Mouse (Mus musculus): ENCODE results near the gene Tmem138.

The Tmem138 gene

DNA sequence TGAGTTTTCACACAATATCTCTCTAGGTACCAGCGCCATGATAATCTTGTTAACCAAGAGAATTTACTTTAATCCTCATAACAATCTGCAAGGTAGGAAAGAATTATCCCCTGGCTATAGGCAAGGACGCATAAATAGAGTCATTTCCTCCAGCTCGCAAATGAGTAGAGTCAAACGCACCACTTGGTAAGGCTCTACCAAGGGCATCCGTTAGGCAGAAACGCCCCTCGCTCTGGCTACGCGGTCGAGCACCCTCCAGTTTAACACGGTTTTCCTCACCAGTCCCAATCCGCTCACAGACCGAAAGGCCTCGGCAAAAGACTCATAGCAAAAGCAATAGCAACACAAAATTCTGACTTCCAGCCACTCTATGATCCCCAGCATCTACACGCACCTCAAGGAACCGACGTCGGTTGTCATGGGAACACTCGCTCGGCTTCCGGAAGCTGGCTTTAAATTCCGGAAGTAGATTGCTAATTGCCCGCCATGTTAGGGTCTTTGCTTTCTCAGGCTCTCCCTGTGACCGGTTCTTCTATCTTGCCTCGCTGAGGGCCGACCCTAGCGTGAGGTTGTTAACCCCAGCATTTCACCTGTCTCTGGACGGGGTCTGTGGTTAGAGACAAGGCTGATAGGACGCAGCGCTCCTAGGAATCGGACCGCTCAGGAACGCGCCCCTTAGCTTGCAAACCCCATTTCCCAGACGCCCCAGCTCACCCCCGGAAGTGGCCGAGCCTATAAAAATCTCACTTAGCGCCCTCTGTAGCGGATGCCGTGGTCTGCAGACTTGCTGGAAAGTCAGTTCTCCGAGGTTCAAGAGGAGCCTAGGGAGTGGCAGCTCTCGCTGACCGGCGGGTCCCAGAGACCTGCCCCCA is at the start of gene Tmem138, which contains the start of gene Cyb561a3:
TSS of gene Tmem138 (minus strand) at position 673 of the 872 bp plus-strand sequence.
TSS of gene Cyb561a3 (plus strand) at position 483 of the 872 bp plus-strand sequence.
- peak; percentile 88 for DNase-seq (ENCODE audit: low spot score)

DNA sequence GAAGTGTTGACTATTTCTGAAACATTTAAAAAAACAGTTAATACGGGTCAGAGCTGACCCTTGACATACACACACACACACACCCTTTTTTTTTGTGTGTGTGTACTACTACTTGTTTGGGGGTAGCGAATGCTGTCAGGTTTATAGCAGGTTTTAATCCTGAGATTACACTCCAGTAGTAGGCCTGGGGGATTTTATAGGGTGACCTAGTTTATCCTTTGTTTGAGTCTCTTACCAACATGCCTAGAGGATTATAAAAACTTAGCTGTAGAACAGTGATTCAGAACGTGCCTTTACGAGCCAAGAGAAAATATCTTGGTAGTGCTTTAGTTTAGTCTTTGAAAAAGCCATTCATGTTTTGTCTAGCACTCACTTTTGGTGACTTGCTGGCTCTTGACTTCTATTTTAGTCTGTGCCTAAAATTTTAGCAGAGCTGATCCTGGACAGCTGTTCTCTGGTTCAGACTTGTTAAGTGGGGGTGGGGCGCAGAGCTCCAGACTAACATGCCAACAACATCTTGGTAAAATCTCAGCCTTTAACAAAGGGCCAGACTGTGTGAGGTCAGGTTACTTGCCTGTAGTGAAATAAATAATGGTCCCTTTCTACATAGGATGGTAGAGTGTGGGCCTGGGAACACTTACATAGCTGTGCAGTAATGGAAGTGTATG is 31.5 kb upstream of the Tmem138 start:
- no peak for DNase-seq (ENCODE audit: low spot score)

DNA sequence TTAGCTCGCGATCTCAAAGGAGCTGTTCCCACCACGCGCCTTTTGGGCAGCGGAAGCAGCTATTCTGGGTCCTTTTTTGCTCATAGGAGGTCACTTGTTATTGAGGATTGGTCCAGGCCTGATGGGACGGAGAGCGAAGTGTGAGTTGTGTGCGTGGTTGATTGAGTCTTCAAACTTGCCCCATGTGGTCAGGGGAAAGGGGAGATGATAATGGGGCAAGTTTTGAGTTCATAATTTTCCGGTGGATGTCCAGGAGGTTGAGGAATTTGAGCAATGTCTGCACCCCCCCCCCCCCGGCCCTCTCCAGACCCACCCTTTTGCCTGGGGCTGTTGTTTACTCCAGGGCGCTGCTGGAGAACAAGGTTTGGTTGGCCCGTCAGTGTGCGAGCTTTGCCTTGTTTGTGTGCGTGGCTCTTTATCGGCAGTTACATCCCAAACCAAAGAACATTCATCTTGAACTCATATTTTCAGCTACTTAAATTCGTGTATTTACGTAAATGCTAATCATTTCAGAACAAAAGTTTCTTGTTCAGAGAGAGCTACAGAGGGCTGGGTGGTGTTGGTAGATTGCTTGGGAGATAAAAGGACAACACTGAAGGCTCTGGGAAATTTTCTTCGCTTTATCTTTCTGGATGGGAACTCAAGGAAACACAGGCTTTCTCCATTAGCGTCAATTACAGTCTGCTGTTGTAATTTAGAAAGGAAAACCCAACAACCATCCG is 28.9 kb upstream of the Tmem138 start:
- peak; percentile 27 for DNase-seq (ENCODE audit: low spot score)

DNA sequence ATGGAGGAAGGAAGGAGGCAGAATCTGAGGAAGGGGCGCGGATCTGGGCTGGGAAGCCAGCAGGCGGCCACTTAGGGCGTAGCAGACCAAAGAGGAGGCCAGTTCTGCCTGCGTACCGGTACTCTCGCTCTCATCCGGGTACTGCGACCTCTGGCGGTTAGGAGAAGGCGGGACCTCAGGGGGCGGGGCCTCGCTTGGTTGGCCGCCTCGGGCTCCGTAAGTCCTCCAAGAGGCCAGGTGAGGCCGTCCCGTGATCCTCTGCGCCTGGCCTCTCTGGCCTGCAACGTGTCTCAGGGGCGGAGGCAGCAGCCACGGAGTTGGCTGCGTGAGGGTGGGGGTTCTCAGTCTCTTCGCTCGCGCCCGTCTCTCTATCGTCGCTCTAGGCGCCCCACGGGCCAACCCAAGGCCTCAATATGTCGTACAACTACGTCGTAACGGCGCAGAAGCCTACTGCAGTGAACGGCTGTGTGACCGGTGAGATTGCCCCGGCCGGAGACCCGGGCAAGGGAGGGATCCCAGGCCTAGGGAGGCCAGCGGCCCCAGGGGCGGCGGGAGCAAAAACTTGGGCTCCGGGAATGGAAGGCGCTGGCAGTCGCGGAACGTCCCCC is 28.2 kb upstream of the Tmem138 start, which contains the start of the genes Ddb1 and Tkfc:
TSS of gene Ddb1 (plus strand) at position 35 of the 608 bp plus-strand sequence.
TSS of gene Tkfc (minus strand) at position 362 of the 608 bp plus-strand sequence.
- peak; percentile 95 for DNase-seq (ENCODE audit: low spot score)

DNA sequence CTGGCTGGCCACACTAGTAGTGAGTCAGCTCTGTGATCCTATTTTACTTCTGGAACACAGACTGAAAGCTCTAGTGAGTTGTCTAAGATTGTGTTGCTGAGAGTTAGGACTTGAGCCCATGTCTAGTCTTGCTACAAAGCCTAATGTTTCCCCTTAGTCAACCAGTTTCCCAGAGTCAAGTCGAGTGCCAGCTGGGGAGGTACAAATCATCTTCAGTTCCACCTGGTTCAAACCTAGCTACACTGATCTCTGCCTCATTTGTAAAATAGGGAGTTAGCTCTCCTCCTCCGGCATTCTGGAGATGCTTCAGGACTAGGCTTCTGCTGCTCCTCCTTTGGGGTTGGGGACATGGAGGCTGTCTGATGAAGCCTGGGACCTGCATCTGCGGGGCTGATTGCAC is 27.4 kb upstream of the Tmem138 start:
- no peak for DNase-seq (ENCODE audit: low spot score)

DNA sequence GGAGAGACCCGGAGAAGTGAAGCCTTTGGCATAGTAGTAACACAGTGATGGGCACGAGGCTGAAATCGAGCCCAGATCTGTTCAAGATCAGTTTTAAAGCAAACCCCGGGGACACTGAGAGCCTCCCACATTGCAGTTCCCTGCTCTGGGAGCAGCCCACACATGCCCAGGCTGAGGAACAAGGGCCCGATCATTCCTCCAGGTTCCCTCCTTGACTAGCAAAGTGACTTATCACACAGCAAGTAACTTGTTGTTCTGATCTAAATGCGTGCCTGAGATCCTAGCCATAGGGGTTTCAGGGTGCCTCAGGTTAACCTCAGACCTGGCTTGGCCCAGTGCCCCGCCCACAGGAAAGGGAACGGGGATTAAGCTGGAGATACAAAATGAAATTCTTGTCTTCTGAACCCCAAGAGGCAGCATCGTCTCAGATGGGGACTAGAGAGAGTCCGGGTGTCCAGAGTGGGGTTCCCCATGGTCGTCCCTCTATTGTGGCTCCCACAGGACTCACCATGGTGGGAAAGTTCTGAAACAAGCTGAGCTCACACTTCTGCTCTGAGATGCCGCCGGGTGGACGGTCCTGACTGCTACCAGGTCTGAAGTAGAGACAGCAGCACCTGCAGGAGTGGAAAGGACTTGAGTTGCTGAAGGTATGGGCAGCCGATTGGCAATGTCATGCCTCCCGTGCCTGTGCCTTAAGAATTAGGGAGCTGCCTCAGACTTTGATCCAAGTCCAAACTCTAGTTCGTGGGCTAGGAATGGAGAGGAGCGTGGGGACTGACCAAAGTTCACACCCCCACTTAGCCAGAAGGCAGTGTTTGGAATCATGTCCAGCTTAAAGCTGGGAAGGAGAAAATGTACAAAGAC is 26.7 kb upstream of the Tmem138 start:
- DNase-seq (ENCODE audit: low spot score): no peak

DNA sequence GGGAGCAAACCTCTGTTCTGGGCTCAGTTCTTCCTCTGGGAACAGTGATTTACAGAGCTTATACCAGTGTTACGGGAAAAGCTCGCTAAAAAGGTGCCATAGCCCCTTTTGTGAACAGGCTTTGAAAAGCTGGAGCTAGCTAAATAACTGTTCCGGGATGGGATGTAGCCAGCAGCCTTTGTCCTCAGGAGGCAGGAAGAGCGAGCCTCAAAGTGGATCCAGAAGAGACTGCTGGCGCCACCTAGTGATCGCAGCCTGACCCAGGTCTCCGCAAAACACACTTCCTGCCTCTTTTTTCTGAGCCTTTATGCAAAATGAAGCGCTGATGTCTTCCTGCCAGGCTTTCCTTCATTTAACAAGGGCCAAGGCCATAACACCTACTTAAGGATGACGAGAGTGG is 25.6 kb upstream of the Tmem138 start:
- DNase-seq (ENCODE audit: low spot score): peak; percentile 88

DNA sequence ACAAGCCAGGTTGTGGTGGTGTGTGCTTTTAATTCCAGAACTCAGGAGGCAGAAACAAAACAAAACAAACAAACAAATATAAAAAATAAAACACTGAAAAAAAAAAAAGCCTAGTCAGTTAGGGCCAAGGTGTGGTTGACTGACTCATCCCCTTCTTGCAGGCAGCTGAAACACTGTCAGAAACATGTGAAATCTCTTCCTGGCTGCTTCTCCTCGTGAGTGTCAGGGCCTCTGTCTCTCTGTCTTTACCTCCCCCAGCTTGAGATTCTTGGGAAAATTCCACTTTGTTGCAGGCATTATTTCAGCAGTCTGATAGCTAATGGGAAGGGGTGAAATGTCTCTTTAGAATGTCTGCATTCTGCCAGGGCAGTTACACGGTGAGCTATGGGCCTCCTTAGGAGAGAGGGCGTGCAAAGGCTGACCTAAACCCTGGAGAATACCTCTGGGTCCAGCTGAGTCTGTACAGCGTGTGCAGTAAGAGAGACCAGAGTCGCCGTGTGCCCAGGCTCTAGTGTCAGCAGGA is 25.1 kb upstream of the Tmem138 start:
- DNase-seq (ENCODE audit: low spot score): peak; percentile 37

DNA sequence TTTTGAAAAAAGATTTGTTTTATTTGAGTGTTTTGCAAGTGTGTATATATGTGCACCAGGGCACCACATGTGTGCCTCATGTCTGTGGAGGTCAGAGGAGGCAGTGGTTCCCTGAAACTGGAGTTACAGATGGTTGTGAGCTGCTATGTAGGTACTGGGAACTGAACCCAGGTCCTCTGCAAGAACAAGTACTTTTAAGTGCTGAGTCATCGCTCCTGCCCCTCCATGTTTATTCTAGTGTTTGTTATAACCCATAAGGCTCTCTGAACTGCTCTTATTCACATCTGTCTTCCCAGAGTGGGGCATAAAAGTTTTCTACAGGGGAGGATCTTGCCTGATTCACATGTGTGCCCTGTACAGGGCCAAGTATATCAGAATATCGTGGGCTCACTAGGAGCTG is 22.5 kb upstream of the Tmem138 start:
- no peak for DNase-seq (ENCODE audit: low spot score)

DNA sequence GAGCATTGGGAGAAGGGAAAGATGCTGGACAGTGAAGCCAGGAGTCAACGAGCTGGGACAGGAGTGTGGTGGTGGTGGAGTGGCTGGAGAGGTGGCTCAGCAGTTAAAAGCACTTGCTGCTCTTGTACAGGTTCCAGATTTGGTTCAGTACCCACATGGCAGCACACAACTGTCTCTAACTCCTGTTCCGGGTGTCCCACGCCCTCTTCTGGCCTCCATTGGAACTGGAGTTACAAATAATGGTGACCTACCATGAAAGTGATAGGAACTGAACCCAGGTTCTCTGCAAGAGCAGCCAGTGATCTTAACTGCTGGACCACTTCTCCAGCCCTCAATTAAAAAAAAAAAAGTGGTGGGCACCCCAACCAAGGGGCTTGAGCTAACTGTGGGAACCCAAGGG is 21.0 kb upstream of the Tmem138 start:
- DNase-seq (ENCODE audit: low spot score): no peak

DNA sequence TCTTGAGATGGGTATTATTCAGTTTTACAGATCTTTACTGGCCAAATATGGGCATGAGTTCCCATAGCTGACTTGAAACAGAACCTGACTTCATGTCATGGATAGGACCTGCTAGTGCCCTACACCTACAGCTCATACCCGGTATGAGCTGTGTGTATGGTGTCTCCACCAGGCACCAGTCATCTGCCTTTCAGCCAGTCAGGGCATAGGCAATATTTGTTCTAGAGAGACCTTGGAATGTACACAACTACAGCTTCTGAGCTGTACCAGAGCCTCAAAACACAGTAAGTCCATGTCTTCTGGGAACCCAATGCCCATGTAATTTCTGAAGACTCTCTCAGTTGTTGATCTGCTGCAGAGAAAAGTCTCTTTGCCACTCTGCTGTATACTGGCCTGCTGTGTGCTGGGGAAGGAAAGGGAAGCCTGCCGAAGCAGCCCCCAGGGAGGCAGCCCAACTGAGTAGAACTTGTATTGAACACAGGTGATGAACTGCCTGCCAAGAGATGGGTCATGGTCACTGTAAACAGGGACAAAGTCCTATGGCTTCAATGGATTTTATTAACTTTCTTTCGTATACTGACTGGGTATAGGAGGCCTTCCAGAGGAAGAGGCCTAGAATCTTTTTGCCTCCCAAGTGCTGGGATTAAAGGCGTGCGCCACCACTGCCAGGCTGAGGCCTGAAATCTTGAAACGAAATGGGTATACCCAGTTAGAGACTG is 14.7 kb upstream of the Tmem138 start:
- DNase-seq (ENCODE audit: low spot score): no peak

DNA sequence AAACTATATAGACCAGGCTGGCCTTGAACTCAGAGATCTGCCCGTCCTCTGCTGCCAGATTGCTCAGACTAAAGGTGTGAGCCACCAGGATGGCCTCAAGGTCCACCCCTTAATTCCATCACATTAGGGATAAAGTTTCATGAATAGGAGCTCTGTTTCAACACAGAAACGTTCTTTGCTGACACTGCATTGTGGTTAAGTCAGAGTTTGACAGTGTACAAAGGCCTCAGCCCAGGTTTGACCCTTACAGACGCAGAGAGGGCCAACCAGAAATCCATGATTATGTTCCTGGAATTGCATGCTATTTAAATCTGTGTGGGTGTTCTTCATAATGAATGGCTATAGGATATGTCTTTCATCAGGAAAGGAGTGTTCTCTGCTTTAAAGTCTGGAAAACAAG is 13.1 kb upstream of the Tmem138 start:
- no peak for DNase-seq (ENCODE audit: low spot score)

DNA sequence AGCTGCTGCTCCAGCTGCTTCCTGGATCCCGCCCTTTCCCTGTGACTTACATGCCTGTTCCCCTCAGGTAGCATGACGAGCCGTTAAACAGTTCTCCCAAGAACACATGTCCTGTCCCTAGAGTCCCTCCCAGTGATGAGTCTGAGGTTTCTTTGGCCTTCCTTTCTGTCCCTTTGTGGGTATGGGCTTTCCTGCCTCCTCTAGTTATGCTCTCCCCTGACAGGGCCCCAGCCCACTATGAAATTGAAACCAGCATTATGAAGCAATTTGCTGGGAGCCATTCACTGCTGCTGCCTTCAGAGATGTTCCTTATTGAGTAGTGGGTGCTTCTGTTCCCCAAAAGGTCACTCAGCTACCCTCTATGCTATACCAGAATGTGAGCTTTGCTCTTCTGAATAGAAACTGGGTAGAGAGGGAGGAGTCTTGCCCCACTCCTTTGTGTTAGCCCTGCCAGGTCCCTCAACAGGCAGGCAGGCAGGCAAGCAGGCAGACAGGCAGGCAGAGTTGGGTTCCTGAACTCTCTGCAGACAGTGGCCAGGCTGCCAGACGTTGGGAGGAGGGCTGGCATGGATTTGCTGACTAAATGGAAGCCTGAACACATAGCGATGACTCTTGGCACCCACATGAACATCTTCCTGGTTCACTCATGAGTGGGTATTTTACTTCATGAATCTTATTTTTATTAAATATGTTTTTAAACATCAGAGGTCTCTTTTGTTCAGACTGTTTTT is 12.1 kb upstream of the Tmem138 start:
- no peak for DNase-seq (ENCODE audit: low spot score)

DNA sequence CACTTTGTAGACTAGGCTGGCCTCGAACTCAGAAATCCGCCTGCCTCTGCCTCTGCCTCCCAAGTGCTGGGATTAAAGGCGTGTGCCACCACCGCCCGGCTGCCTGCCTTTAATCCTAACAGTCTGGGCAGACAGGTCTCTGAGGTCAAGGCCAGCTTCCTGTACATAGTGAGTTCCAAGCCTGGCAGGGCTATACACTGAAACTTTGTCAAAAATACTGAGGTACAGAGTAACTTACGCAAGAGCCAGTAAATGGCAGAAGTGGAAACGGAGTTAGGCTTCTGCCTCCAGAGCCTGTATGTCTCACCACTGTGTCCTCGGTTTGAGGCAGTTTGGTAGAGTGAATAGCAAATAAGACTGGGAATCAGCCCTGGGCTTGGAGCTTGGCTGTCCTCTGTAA is 10.1 kb upstream of the Tmem138 start:
- DNase-seq (ENCODE audit: low spot score): no peak

DNA sequence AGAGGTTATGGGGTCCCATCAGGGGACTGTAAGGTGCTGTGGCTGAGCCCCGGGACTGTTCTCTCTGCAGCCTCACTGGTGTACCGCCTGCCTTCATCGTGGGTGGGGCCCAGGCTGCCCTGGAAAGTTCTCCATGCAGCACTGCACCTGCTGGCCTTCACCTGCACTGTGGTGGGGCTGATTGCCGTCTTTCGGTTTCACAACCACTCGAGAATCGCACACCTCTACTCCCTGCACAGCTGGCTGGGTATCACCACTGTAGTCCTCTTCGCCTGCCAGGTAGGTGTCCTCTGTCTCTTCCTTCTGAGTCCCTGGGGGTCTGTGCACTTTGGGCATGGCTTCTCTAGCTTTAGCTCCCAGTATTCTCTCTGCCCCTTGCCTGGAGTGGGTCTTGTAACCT is 8.0 kb upstream of the Tmem138 start:
- no peak for DNase-seq (ENCODE audit: low spot score)

DNA sequence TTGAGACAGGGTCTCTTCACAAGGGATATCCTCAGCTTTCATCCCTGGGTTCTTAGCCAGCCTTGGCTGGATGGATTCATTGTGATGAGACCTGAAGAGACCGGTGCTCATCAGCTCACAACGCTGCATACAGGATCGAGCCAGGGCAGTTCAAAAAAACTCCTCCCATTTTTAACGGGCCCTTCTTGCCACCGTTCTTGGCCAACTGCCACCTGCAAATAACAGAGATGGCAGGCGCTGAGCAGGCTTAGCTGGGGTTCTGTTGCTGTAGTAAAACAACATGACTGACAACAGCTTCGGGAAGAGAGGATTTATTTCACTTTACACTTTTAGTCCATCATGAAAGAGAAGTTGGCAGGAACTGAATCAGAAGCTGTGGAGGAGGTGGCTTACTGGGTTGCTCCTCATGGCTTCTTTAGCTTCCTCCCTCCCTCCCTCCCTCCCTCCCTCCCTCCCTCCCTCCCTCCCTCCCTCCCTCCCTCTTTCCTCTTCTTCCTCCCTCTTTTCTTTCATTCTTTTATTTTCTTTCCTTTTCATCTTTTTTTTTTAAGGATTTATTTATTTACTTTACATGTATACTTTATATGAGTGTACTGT is 6.5 kb upstream of the Tmem138 start:
- no peak for DNase-seq (ENCODE audit: low spot score)

DNA sequence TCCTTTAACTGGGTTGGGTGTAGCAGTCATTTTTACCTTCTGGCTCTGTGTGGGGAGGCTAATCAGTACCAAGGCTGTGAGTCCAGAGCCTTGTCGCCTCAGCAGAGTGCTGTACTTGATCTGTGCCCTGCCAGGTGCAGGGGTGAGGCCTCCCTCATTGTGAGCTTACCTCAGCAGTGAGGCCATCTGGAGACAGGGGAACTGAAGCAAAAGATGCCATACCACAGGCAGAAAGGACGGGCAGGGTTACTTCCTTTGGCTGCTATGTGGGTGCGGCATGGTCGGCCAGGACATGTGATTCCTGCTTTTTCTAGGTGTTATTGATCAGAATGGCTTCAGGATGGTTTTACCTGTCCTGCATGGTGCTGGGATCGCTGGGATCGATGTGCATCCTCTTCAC is 4.8 kb upstream of the Tmem138 start:
- DNase-seq (ENCODE audit: low spot score): no peak

DNA sequence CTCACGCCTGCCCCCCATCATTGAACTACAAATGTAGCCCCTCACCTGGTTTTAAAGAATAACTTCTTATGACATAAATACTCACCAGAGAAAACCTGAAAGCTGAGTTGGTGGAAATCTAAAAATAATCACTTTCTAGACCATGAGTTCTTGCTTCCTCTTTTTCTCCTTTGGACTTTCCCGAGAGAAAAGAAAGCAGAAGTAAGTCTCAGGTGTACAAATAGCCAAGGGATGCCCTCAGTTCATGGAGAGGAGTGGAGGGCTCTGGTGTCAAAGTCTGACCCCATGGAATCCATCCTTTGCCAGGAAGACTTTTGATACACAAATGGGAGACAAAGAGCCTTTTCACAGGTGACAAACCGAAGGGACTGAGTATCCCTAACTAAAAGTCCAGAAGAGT is 3.6 kb upstream of the Tmem138 start:
- no peak for DNase-seq (ENCODE audit: low spot score)

DNA sequence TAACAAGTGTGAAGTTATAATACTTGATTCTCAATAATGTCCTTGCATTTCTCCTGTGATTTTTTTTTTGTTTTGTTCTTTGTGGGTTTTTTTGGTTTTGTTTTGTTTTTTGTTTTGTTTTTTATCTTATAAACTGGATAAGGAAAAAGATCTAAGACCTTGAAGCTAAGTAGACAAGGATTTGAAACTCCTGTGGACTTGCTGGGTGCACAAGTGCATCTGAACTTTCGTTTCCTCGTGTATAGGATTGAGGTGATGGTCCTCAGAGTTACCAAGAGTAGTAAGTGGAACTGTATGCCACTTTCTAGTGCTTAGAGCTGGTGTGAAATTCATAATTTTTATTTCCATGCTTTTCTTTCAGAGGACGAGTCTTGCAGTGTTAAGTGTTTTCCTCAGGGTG is 2.9 kb upstream of the Tmem138 start:
- DNase-seq (ENCODE audit: low spot score): no peak
